Mouse (Mus musculus) stomach, embryonic 16.5 days (tissue): ENCODE data around the gene Grip1. TPM values are rescaled to one million over a fixed set of nuclear protein-coding genes. Genes with fewer than 3 reads are reported as not detected.

ENCODE experiments used
- ATAC-seq: fragments of 200-750 bp; cut with Nextera tagmentation; 2 replicates; pipeline ENCODE4 v1.8.0; 2017; ENCODE audit warnings: moderate number of reproducible peaks, moderate TSS enrichment; ENCODE audit not compliant: insufficient read depth, low FRiP score
- H3K27ac ChIP-seq: fragments of 300-500 bp; sonication (generic); 2 replicates; pipeline ENCODE4 v1.5.1; 2014; ENCODE audit warnings: low read length
- H3K27me3 ChIP-seq: fragments of 300-500 bp; sonication (generic); 2 replicates; pipeline ENCODE4 v1.6.1; 2014; ENCODE audit warnings: low read length, control low read depth, mixed read lengths; ENCODE audit not compliant: control insufficient read depth, insufficient read depth
- H3K36me3 ChIP-seq: fragments of 300-500 bp; sonication (generic); 2 replicates; pipeline ENCODE4 v1.6.1; 2014; ENCODE audit warnings: low read length; ENCODE audit not compliant: control insufficient read depth, insufficient read depth
- H3K4me1 ChIP-seq: fragments of 300-500 bp; sonication (generic); 2 replicates; pipeline ENCODE4 v1.6.1; 2014; ENCODE audit warnings: low read length, control low read depth, mixed read lengths; ENCODE audit not compliant: control insufficient read depth, insufficient read depth
- H3K4me2 ChIP-seq: fragments of 300-500 bp; sonication (generic); 2 replicates; pipeline ENCODE4 v1.6.1; 2014; ENCODE audit warnings: low read depth, low read length, mixed read lengths
- H3K4me3 ChIP-seq: fragments of 300-500 bp; sonication (generic); replicated peaks from 2 replicates; pipeline ENCODE4 v1.5.1; 2014; ENCODE audit warnings: mild to moderate bottlenecking, low read length
- H3K9ac ChIP-seq: fragments of 300-500 bp; sonication (generic); 2 replicates; pipeline ENCODE4 v1.6.1; 2014; ENCODE audit warnings: low read length
- H3K9me3 ChIP-seq: fragments of 300-500 bp; sonication (generic); replicated peaks from 2 replicates; pipeline ENCODE4 v1.6.1; 2016; ENCODE audit warnings: low read length, control low read depth; ENCODE audit not compliant: control insufficient read depth
- WGBS: fragments of 180-500 bp; shearing (Covaris S2); extraction: QIAGEN DNeasy Blood & Tissue Kit; methylation state at CpG from one replicate; pipeline ENCODE4 v1.1.7; 2014; 5-methylcytosine and 5-hydroxymethylcytosine counted together
- polyA plus RNA-seq: library from polyadenylated mRNA; unstranded; fragments of >200 nt; fragmentation: Nextera tagmentation; extraction: Ambion mirVana; gene quantifications from 2 replicates; pipeline ENCODE4 v1.2.1, GENCODE M21; 2015

Gene Grip1
- polyA plus RNA-seq, 1 experiment from 2014 or later = 1.8 TPM

- Histone ChIP-seq H3K4me2 (no peak overlapping the region), H3K27me3 (no peaks in the 10 kb centered on the region), H3K9me3 (no peaks in the 10 kb centered on the region), H3K9ac (no peak overlapping the region), H3K4me3 (no peak overlapping the region), H3K27ac (no peak overlapping the region), H3K4me1 (no peaks in the 10 kb centered on the region), H3K36me3 (no peaks in the 10 kb centered on the region)
- 68% methylated on average over 4 of the region's 4 CpGs for WGBS
- ATAC-seq = no peak
Observed at GRCm38 (mm10) chr10:119902754-119903153, 449.1 kb downstream of the Grip1 start.

- Histone ChIP-seq H3K9me3 (no peaks in the 10 kb centered on the region), H3K27me3 (no peaks in the 10 kb centered on the region), H3K4me2 (no peak overlapping the region), H3K4me1 (no peaks in the 10 kb centered on the region), H3K27ac (no peak overlapping the region), H3K36me3 (no peaks in the 10 kb centered on the region), H3K9ac (no peak overlapping the region), H3K4me3 (no peak overlapping the region)
- ATAC-seq = no peak
- WGBS = 79% methylated on average over 7 of the region's 7 CpGs
Observed at GRCm38 (mm10) chr10:119906869-119907268, 453.2 kb downstream of the Grip1 start.

DNA sequence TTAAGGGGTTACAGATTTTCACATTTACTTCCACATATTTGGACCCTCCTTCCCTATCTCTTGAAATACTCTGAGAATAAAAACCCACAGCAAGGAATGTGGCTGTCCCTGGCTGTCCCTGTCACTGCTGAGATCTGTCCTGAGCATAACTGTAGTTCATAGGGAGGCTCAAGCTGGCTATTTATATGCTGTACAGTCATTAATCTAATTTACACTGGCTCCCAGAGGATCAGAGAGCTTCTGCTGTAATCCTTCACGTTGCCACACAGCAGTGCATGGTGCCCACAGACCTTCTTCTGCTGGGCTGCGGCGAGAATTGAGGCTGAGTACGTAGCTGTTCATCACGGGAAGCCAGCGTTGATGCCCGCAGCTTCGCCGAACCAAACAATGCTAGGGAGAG, 464.4 kb downstream of the Grip1 start:
- Histone ChIP-seq H3K9me3 (no peaks in the 10 kb centered on the region), H3K4me1 (no peaks in the 10 kb centered on the region), H3K4me3 (no peak overlapping the region), H3K27me3 (no peaks in the 10 kb centered on the region), H3K4me2 (no peak overlapping the region), H3K9ac (no peak overlapping the region), H3K36me3 (no peaks in the 10 kb centered on the region), H3K27ac (no peak overlapping the region)
- WGBS = 88% methylated on average over 9 of the region's 9 CpGs
- ATAC-seq = no peak

DNA sequence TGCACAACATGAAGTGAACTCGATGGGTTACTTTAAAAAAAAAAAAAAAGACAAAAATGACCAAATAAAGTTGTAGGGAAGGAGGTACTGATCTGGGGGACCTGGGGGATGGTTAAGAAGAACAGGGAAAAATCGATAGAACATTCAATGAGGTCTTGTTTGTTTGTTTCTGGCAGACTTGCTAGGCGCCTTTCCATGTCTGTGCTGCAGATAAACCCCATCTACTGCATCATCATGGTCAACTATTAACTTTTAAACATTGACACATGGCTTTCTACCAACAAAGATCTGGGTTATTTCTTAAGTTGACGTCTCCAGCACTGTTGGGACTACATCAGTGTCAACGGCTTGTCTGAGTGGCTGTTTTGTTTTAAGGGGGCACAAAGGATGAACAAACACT, 474.3 kb downstream of the Grip1 start:
- no peak for ATAC-seq
- Histone ChIP-seq H3K4me1 (no peaks in the 10 kb centered on the region; the same call in 1 of the 2 replicates), H3K9me3 (no peaks in the 10 kb centered on the region), H3K36me3 (no peaks in the 10 kb centered on the region), H3K27ac (no peak overlapping the region), H3K27me3 (no peaks in the 10 kb centered on the region), H3K4me2 (no peak overlapping the region), H3K9ac (no peak overlapping the region), H3K4me3 (no peak overlapping the region)
- WGBS = 67% methylated on average over 5 of the region's 5 CpGs

DNA sequence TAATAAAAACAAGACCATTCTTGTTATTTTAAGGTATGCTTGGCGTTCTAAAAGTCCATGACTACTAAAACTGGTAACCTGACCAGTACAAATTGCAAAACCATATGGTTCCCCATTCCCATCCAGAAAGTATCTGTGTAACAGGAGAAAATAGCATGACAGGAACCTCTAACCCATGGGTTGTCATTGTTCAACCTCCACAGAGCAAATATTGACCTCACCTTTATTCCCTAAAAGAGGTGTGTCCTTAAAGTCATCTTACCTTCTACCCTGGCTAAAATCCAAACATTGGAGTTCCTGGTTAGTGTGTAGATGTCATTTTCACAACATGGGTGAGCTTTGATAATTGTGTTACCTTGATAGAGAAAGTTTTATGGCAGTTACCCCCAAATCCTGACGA, 475.3 kb downstream of the Grip1 start:
- no peaks in the 10 kb centered on the region for H3K9me3 ChIP-seq
- no peak overlapping the region for H3K9ac ChIP-seq
- no peaks in the 10 kb centered on the region; the same call in 1 of the 2 replicates for H3K4me1 ChIP-seq
- no peaks in the 10 kb centered on the region for H3K36me3 ChIP-seq
- WGBS = 60% methylated on average over 2 of the region's 2 CpGs
- H3K27ac ChIP-seq = no peak overlapping the region
- H3K4me3 ChIP-seq = no peak overlapping the region
- H3K27me3 ChIP-seq = no peaks in the 10 kb centered on the region
- ATAC-seq = no peak
- H3K4me2 ChIP-seq = no peak overlapping the region

- Histone ChIP-seq H3K4me1 (no peaks in the 10 kb centered on the region; the same call in 1 of the 2 replicates), H3K27me3 (no peaks in the 10 kb centered on the region), H3K4me2 (no peak overlapping the region), H3K27ac (no peak overlapping the region), H3K36me3 (no peaks in the 10 kb centered on the region), H3K4me3 (no peak overlapping the region), H3K9me3 (no peaks in the 10 kb centered on the region), H3K9ac (no peak overlapping the region)
- ATAC-seq = peak; percentile 33; the same call in 1 of the 2 replicates
- 46% methylated on average over 4 of the region's 4 CpGs for WGBS
Observed at GRCm38 (mm10) chr10:119932794-119933193, 479.2 kb downstream of the Grip1 start.

DNA sequence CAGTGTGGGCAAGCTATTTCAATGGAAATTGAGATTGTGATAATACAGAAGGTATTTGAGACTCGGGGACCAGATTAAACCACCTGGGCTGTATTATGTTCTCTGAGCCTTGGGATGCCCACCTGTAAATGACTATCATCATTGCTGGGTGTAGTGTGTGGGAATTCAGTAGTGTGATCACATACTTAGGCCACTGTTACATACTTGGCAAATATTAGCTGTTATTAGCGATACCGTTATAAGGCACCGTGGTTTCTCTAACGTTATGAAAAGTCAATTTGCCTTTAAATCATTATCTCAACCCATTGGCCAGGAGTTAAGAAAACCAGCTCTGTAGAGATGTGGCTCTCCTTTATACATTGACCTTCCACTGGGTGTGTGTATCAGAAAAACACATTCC, 479.7 kb downstream of the Grip1 start:
- no peak overlapping the region for H3K27ac ChIP-seq
- 70% methylated on average over 5 of the region's 5 CpGs for WGBS
- H3K9ac ChIP-seq = no peak overlapping the region
- no peaks in the 10 kb centered on the region; the same call in 1 of the 2 replicates for H3K4me1 ChIP-seq
- peak; percentile 40; the same call in 1 of the 2 replicates for ATAC-seq
- no peaks in the 10 kb centered on the region for H3K27me3 ChIP-seq
- no peaks in the 10 kb centered on the region for H3K36me3 ChIP-seq
- no peak overlapping the region for H3K4me2 ChIP-seq
- no peaks in the 10 kb centered on the region for H3K9me3 ChIP-seq
- H3K4me3 ChIP-seq = no peak overlapping the region

DNA sequence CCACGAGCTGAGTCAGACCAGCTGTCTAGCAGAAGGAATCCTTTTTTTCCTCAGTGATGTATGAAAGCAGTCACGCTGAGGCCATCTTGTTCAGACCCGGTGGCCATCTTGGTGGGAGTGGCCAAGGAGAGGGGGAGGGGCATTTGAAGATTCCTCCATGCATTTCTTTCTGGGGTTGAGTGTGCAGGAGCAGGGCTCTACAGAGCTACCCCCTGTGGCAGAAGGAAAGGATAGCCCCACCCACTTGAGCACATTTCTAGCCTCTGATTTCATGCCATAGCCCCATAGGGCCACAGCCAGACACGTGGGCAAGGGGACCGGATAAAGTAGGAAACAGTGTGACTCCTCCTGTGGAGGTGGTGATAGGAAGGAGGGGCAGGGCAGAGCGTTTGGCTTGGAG, 481.6 kb downstream of the Grip1 start:
- Histone ChIP-seq H3K4me2 (no peak overlapping the region), H3K9me3 (no peaks in the 10 kb centered on the region), H3K36me3 (no peaks in the 10 kb centered on the region), H3K27ac (no peak overlapping the region), H3K4me3 (no peak overlapping the region), H3K9ac (no peak overlapping the region), H3K27me3 (no peaks in the 10 kb centered on the region), H3K4me1 (no peaks in the 10 kb centered on the region)
- no peak for ATAC-seq
- 71% methylated on average over 6 of the region's 6 CpGs for WGBS

DNA sequence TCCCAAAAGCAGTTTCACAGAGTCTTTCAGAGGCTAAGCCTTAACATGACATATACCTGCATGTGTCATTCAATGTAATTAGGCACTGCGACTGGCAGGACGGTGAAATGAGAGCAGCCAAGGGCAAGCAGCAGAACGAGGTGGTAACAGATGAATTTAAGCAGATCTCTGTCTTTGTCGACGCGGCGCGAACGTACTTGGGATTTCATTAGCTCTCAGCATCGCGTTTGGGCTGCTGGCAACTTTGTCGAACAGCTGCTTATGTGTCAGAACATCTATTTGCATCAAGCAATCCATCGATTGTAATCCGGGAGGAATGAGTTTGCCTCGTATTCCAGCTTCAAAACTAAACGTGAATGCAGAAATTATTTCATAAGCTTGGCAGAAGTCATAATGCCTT, 483.9 kb downstream of the Grip1 start:
- H3K27me3 ChIP-seq = no peaks in the 10 kb centered on the region
- 87% methylated on average over 16 of the region's 16 CpGs for WGBS
- H3K4me3 ChIP-seq = no peak overlapping the region
- no peaks in the 10 kb centered on the region for H3K9me3 ChIP-seq
- no peak overlapping the region for H3K4me2 ChIP-seq
- no peak overlapping the region for H3K9ac ChIP-seq
- H3K27ac ChIP-seq = no peak overlapping the region
- no peak for ATAC-seq
- H3K4me1 ChIP-seq = no peaks in the 10 kb centered on the region
- H3K36me3 ChIP-seq = no peaks in the 10 kb centered on the region

GRCm38 (mm10) chr10:119943906-119944305, 490.3 kb downstream of the Grip1 start:
- no peak for ATAC-seq
- Histone ChIP-seq H3K4me3 (no peak overlapping the region), H3K27ac (no peak overlapping the region), H3K36me3 (no peaks in the 10 kb centered on the region), H3K4me1 (no peaks in the 10 kb centered on the region), H3K4me2 (no peak overlapping the region), H3K27me3 (no peaks in the 10 kb centered on the region), H3K9me3 (no peaks in the 10 kb centered on the region), H3K9ac (no peak overlapping the region)
- 68% methylated on average over 8 of the region's 8 CpGs for WGBS
